ENCODE assay signal across 7 mouse cellular contexts in the genomic region with DNA sequence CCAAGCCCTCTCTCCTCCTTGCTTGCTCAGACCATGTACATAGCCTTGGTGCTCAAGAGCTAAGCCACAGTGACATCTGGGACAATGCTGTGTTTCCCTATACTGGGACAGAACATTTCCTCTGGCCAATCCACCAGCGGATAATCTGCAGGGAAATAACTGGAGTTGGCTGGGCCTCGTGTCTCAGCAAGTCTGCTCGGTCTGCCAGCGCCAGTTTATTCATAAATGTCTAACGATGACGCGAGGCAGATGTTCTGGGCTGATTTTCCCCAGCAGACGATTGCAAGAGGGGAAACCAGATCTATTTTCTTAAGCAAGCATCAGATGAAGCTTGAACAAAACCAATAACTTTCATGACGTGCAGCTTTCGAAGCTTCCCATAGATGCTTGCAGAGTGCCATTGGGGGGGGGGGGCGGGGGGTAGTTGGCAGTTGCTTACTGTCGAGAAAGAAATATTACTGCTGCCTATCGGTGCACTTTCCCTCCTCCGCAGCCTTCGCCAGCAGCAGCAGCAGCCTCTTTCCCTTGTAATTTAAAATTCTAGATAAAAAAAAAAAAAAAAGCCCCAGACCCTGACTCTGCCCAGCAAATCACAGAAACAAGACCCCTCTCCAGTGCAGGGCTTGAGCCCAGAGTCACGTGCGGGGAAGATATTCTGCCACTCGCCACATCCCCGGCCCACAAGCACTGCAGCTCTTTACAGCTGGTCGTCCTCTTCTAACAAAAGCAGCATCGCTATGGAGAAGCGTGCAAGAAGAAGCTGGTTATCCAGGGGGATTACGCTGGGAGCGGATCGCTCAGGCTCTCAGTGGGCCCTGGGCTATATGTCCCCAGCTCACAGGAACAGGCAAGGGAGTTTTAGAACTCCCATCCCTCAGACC. TPM values are rescaled to one million over a fixed set of nuclear protein-coding genes. Genes with fewer than 3 reads are reported as not detected.
DNase-seq lines count a peak whose midpoint lies in the region; ATAC-seq and TF ChIP-seq lines count a peak whose summit lies in the region.

No protein-coding gene starts in this region.

- WGBS in heart, embryonic 11.5 days (ENCODE audit: insufficient replicate concordance) = 46% methylated on average over 25 of the region's 25 CpGs
- 30% methylated on average over 25 of the region's 25 CpGs for WGBS in limb, embryonic 12.5 days
- 16% methylated on average over 25 of the region's 25 CpGs for WGBS in midbrain, embryonic 16.5 days

- no peak overlapping the region; the same call in 1 of the 2 replicates for H3K4me2 ChIP-seq in heart, embryonic 11.5 days
- H3K4me2 ChIP-seq in limb, embryonic 12.5 days = peak overlapping the region; percentile 31
- peak overlapping the region; percentile 25 for H3K4me2 ChIP-seq in midbrain, embryonic 16.5 days (ENCODE audit: low read length)

- H3K4me1 ChIP-seq in cortical plate, adult 2 months (ENCODE audit: control insufficient read depth, insufficient read depth, low read length) = peaks cover 8% of the 10 kb centered on the region
- H3K4me1 ChIP-seq in heart, embryonic 11.5 days (ENCODE audit: control insufficient read depth, insufficient read depth, low read length) = peaks cover 41% of the 10 kb centered on the region
- H3K4me1 ChIP-seq in limb, embryonic 12.5 days (replicated peaks) = peaks cover 28% of the 10 kb centered on the region
- H3K4me1 ChIP-seq in midbrain, embryonic 16.5 days (ENCODE audit: control insufficient read depth, insufficient read depth, low read length) = peaks cover 16% of the 10 kb centered on the region

- no peaks in the 10 kb centered on the region; the same call in 1 of the 2 replicates for H3K36me3 ChIP-seq in heart, embryonic 11.5 days (ENCODE audit: control insufficient read depth, insufficient read depth, low read length)
- no peaks in the 10 kb centered on the region for H3K36me3 ChIP-seq in limb, embryonic 12.5 days
- no peaks in the 10 kb centered on the region for H3K36me3 ChIP-seq in midbrain, embryonic 16.5 days (ENCODE audit: control insufficient read depth, insufficient read depth, low read length)

- H3K4me3 ChIP-seq in cortical plate, adult 2 months (ENCODE audit: insufficient read depth, low read length) = no peak overlapping the region
- no peak overlapping the region for H3K4me3 ChIP-seq in heart, embryonic 11.5 days (ENCODE audit: low read depth, low read length)
- no peak overlapping the region for H3K4me3 ChIP-seq in limb, embryonic 12.5 days (replicated peaks)
- no peak overlapping the region for H3K4me3 ChIP-seq in midbrain, embryonic 16.5 days (ENCODE audit: low read depth, low read length)

- TF ChIP-seq CTCF in cortical plate, adult 2 months (IDR thresholded peaks at IDR 0.05; ENCODE audit: extremely low read depth, insufficient read depth, low read length) = no peak

- peak overlapping the region; percentile 60 for H3K27ac ChIP-seq in cortical plate, adult 2 months (ENCODE audit: insufficient read depth, low read length)
- peak overlapping the region; percentile 69 for H3K27ac ChIP-seq in heart, embryonic 11.5 days (ENCODE audit: low read depth, low read length)
- H3K27ac ChIP-seq in limb, embryonic 12.5 days = peak overlapping the region; percentile 62
- peak overlapping the region; percentile 73 for H3K27ac ChIP-seq in midbrain, embryonic 16.5 days (ENCODE audit: low read length)

- TF ChIP-seq POLR2A in cortical plate, adult 2 months (IDR thresholded peaks at IDR 0.05; ENCODE audit: extremely low read depth, insufficient read depth, low read length) = no peak

- H3K9me3 ChIP-seq in heart, embryonic 11.5 days (replicated peaks; ENCODE audit: control insufficient read depth, low read length) = no peaks in the 10 kb centered on the region
- H3K9me3 ChIP-seq in limb, embryonic 12.5 days = no peaks in the 10 kb centered on the region
- no peaks in the 10 kb centered on the region for H3K9me3 ChIP-seq in midbrain, embryonic 16.5 days (replicated peaks; ENCODE audit: control insufficient read depth, low read length, poor library complexity, severe bottlenecking)

- H3K27me3 ChIP-seq in heart, embryonic 11.5 days (ENCODE audit: control insufficient read depth, insufficient read depth, low read length) = no peaks in the 10 kb centered on the region
- no peaks in the 10 kb centered on the region for H3K27me3 ChIP-seq in limb, embryonic 12.5 days
- no peaks in the 10 kb centered on the region for H3K27me3 ChIP-seq in midbrain, embryonic 16.5 days (ENCODE audit: control insufficient read depth, insufficient read depth, low read depth, low read length)

- DNase-seq in MN1 (ENCODE audit: low spot score) = peak; percentile 62
- no peak for DNase-seq in thymus, postnatal 14 days
- no peak for DNase-seq in cerebellum, adult 9-10 months

- 0 out of 2 replicates have a peak overlapping the region, but pooled peaks have one; percentile 4 for H3K9ac ChIP-seq in heart, embryonic 11.5 days (ENCODE audit: low read depth, low read length)
- peak overlapping the region; percentile 37 for H3K9ac ChIP-seq in limb, embryonic 12.5 days (replicated peaks)
- peak overlapping the region; percentile 38; the same call in 1 of the 2 replicates for H3K9ac ChIP-seq in midbrain, embryonic 16.5 days (ENCODE audit: low read depth, low read length)

- ATAC-seq in heart, embryonic 11.5 days (replicated peaks; ENCODE audit: insufficient number of reproducible peaks, low FRiP score, low TSS enrichment) = no peak
- 0 out of 2 replicates have a peak, but pooled peaks have one; percentile 17 for ATAC-seq in limb, embryonic 12.5 days (ENCODE audit: insufficient number of reproducible peaks, insufficient read depth, low FRiP score, low TSS enrichment, low read depth)
- peak; percentile 44 for ATAC-seq in midbrain, embryonic 16.5 days

RNA-seq across cellular contexts. Expression of a gene that starts 43.6 kb away (rescaled TPM):
- 57.5 and 69.5 TPM in 2 replicates for polyA plus RNA-seq in cortical plate, adult 2 months (2012; rRNA removed)
- 6.4 and 9.1 TPM in 2 replicates for polyA plus RNA-seq in heart, embryonic 11.5 days (2014; fragmentation: Nextera tagmentation; extraction: Ambion mirVana)
- 0.83 and 0.84 TPM in 2 replicates for polyA plus RNA-seq in limb, embryonic 12.5 days (2016; fragmentation: Nextera tagmentation; extraction: Ambion mirVana)
- 9.8 and 12.5 TPM in 2 replicates for polyA plus RNA-seq in midbrain, embryonic 16.5 days (2015; fragmentation: Nextera tagmentation; extraction: Ambion mirVana)
